Mouse (Mus musculus): ENCODE measurements around the gene Def8. TPM values are rescaled to one million over a fixed set of nuclear protein-coding genes. Genes with fewer than 3 reads are reported as not detected.
"Not testable (repeated sequence)": the region's sequence is repeated elsewhere in the genome, so short reads cannot be mapped to it uniquely, and the experiment has no call there.

Gene Def8
- polyA plus RNA-seq, 1 experiment = 87.1 TPM

DNA sequence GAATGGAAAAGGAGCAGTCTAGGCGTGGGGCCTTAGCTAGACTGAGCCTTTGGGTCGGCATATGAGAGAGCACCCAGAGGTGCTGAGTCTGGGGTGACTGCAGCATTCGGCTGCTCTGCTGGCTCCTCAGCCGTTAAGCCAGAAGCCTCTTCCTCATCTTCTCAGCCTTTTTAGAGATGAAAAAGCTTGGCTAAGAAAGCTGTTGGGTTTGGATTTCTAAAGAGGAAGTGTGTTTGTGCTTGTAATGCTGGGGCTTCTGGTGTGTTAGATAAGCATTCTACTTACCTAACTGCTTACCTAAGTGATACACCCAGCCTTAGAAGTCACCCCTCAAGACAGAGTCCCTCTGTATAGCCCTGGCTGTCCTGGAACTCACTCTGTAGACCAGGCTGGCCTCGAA, 27.5 kb downstream of the Def8 start:
- peaks cover 5% of the 10 kb centered on the region for H3K36me3 ChIP-seq (ENCODE audit: control insufficient read depth, insufficient read depth, low read length)
- H3K4me1 ChIP-seq (ENCODE audit: control insufficient read depth, insufficient read depth, low read length) = peaks cover 3% of the 10 kb centered on the region; the same call in 1 of the 2 replicates
- H3K27ac ChIP-seq (ENCODE audit: insufficient read depth, low read depth, low read length) = no peak overlapping the region
- H3K4me3 ChIP-seq (ENCODE audit: insufficient read depth, low read depth, low read length) = no peak overlapping the region
- no peaks in the 10 kb centered on the region for H3K27me3 ChIP-seq (replicated peaks; ENCODE audit: control insufficient read depth, insufficient read depth, low read length)
- no peak for DNase-seq
- WGBS = 93% methylated on average over 5 of the region's 5 CpGs
- TF ChIP-seq CTCF (conservative IDR thresholded peaks at IDR 0.05; ENCODE audit: insufficient read depth, insufficient read length, low read depth, low read length) (no peak), POLR2A (IDR thresholded peaks at IDR 0.05; ENCODE audit: low read depth, low read length) (no peak)

DNA sequence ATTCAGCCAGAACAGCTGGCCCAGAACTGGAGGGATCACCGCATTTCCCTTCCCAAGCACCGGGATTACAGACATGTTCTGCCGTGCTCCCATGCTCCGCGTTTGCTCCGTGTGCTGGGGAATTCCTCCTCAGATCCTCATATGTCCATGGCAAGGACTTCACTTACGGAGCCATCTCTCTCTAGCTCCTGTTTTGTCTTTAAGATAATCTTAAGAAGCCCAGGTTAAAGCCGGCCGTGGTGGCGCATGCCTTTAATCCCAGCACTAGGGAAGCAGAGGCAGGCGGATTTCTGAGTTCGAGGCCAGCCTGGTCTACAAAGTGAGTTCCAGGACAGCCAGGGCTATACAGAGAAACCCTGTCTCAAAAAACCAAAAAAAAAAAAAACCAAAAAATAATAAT, 28.4 kb downstream of the Def8 start:
- H3K36me3 ChIP-seq (ENCODE audit: control insufficient read depth, insufficient read depth, low read length); H3K4me1 ChIP-seq (ENCODE audit: control insufficient read depth, insufficient read depth, low read length); H3K27me3 ChIP-seq (replicated peaks; ENCODE audit: control insufficient read depth, insufficient read depth, low read length); H3K4me3 ChIP-seq (ENCODE audit: insufficient read depth, low read depth, low read length); H3K27ac ChIP-seq (ENCODE audit: insufficient read depth, low read depth, low read length); DNase-seq: not testable (repeated sequence)
- WGBS = 93% methylated on average over 12 of the region's 12 CpGs

DNA sequence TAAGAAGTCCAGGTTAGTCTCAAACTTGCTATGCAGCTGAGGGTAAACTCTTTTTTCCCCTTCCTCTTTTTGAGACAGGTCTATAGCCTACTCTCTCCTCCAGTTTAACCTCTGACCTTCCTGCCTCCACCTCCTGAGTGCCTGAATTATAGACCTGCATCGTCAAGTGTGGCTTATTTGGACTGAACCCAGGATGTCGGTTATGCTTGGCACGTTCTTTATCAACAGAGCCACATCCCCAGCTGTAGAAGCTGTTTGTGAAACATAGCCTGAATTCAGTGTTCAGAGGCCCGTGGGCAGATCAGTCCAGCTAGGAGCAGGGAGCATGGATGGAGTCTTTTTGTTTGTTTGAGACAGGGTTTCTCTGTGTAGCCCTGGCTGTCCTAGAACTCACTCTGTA, 28.8 kb downstream of the Def8 start:
- WGBS = 45% methylated on average over 4 of the region's 4 CpGs
- no peak for TF ChIP-seq POLR2A (IDR thresholded peaks at IDR 0.05; ENCODE audit: low read depth, low read length)
- no peak for TF ChIP-seq CTCF (conservative IDR thresholded peaks at IDR 0.05; ENCODE audit: insufficient read depth, insufficient read length, low read depth, low read length)

DNA sequence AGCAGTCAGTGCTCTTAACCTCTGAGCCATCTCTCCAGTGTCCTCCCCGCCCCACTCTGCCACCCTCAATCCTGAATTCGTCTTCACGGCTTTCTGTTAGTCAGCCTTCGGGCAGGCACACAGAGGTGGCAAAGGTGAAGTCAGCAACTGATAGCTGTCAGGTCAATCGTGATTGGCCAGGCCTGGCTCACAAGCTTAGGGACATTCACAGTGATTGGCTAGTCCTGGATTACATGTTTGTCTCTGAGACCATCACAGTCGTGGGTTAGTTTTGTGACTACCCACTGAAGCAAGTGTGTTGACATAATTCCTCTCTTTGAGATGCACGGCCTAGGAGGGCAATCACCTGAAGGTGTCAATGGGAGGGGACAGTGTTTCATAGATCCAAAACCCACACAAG, 30.0 kb downstream of the Def8 start:
- TF ChIP-seq CTCF (conservative IDR thresholded peaks at IDR 0.05; ENCODE audit: insufficient read depth, insufficient read length, low read depth, low read length) (no peak), POLR2A (IDR thresholded peaks at IDR 0.05; ENCODE audit: low read depth, low read length) (no peak)
- Histone ChIP-seq H3K4me1 (ENCODE audit: control insufficient read depth, insufficient read depth, low read length) (no peaks in the 10 kb centered on the region), H3K4me3 (ENCODE audit: insufficient read depth, low read depth, low read length) (no peak overlapping the region), H3K27me3 (replicated peaks; ENCODE audit: control insufficient read depth, insufficient read depth, low read length) (no peaks in the 10 kb centered on the region), H3K27ac (ENCODE audit: insufficient read depth, low read depth, low read length) (no peak overlapping the region), H3K36me3 (ENCODE audit: control insufficient read depth, insufficient read depth, low read length) (peaks cover 5% of the 10 kb centered on the region)
- WGBS = 77% methylated on average over 7 of the region's 7 CpGs
- DNase-seq = no peak

More for the DNA sequence above, 28.8 kb downstream of the Def8 start:
- Histone ChIP-seq H3K36me3 (ENCODE audit: control insufficient read depth, insufficient read depth, low read length) (peaks cover 5% of the 10 kb centered on the region), H3K4me1 (ENCODE audit: control insufficient read depth, insufficient read depth, low read length) (no peaks in the 10 kb centered on the region), H3K4me3 (ENCODE audit: insufficient read depth, low read depth, low read length) (no peak overlapping the region), H3K27ac (ENCODE audit: insufficient read depth, low read depth, low read length) (no peak overlapping the region), H3K27me3 (replicated peaks; ENCODE audit: control insufficient read depth, insufficient read depth, low read length) (no peaks in the 10 kb centered on the region)
- no peak for DNase-seq

DNA sequence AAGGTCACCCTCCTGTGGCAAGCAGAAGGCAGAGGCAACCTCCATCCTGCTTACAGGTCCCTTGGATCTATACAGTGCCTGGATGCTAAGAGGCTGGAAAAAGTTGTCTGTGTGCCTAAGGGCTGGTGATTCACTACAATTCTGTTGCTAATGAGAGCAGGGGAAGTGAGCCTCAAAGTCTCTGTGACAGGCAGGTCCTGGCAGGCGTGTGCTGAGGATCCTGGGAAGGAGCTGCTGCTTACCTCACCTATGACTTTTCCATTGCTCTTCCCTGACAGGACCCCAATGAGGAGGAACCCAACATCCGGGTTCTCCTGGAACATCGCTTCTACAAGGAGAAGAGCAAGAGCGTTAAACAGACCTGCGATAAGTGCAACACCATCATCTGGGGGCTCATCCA, 30.6 kb downstream of the Def8 start:
- 90% methylated on average over 5 of the region's 5 CpGs for WGBS
- peaks cover 5% of the 10 kb centered on the region for H3K36me3 ChIP-seq (ENCODE audit: control insufficient read depth, insufficient read depth, low read length)
- no peak for DNase-seq

DNA sequence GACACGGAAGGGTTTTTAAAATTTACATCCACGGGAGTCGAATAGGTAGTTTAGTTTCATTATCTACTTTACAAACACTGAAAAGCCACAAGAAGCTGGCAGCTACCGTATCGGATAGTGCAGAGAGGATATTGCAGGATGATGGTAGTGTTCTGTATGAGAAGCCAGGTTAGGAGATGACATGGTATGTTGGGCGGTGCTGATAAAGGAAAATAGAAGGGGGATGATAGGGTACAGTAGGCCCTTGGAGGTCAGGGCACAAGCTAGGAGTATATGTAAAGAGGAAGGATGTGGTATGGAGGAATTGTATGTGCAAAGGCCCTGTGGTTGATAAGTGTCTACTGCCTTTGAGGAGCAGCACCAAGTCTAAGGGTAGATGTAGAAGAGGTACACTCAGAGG, 31.2 kb downstream of the Def8 start:
- no peak overlapping the region for H3K4me3 ChIP-seq (ENCODE audit: insufficient read depth, low read depth, low read length)
- 94% methylated on average over 6 of the region's 6 CpGs for WGBS
- H3K4me1 ChIP-seq (ENCODE audit: control insufficient read depth, insufficient read depth, low read length) = no peaks in the 10 kb centered on the region
- peaks cover 5% of the 10 kb centered on the region for H3K36me3 ChIP-seq (ENCODE audit: control insufficient read depth, insufficient read depth, low read length)
- no peak overlapping the region for H3K27ac ChIP-seq (ENCODE audit: insufficient read depth, low read depth, low read length)
- TF ChIP-seq CTCF (conservative IDR thresholded peaks at IDR 0.05; ENCODE audit: insufficient read depth, insufficient read length, low read depth, low read length) = no peak
- no peak for TF ChIP-seq POLR2A (IDR thresholded peaks at IDR 0.05; ENCODE audit: low read depth, low read length)
- DNase-seq = no peak
- H3K27me3 ChIP-seq (replicated peaks; ENCODE audit: control insufficient read depth, insufficient read depth, low read length) = no peaks in the 10 kb centered on the region

More for the DNA sequence above, 30.6 kb downstream of the Def8 start:
- TF ChIP-seq POLR2A (IDR thresholded peaks at IDR 0.05; ENCODE audit: low read depth, low read length) (no peak), CTCF (conservative IDR thresholded peaks at IDR 0.05; ENCODE audit: insufficient read depth, insufficient read length, low read depth, low read length) (no peak)
- Histone ChIP-seq H3K27me3 (replicated peaks; ENCODE audit: control insufficient read depth, insufficient read depth, low read length) (no peaks in the 10 kb centered on the region), H3K27ac (ENCODE audit: insufficient read depth, low read depth, low read length) (no peak overlapping the region), H3K4me1 (ENCODE audit: control insufficient read depth, insufficient read depth, low read length) (no peaks in the 10 kb centered on the region), H3K4me3 (ENCODE audit: insufficient read depth, low read depth, low read length) (no peak overlapping the region)

DNA sequence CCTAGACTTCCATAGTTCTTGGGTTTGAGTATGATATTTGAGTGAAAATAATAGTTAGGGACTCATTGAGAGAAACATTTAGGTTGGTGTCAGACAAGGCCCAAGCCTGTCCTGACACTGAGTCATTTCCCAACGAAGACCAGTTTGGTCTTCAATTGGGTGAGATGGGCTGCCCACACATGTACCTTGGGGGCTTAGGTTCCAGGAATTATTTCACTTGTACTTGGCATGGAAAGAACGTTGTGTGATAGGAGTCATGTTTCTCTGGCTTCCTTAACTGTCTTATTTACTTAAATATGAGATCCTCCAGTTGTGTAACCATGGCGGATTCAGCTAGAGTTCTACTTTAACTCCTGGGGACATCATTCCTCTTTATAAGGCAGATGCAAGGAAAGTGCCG, 40.3 kb downstream of the Def8 start:
- TF ChIP-seq POLR2A (IDR thresholded peaks at IDR 0.05; ENCODE audit: low read depth, low read length) = no peak
- peaks cover 2% of the 10 kb centered on the region; the same call in 1 of the 2 replicates for H3K4me1 ChIP-seq (ENCODE audit: control insufficient read depth, insufficient read depth, low read length)
- WGBS = 81% methylated on average over 4 of the region's 4 CpGs
- H3K4me3 ChIP-seq (ENCODE audit: insufficient read depth, low read depth, low read length) = no peak overlapping the region
- H3K27ac ChIP-seq (ENCODE audit: insufficient read depth, low read depth, low read length) = no peak overlapping the region
- no peak for DNase-seq
- H3K36me3 ChIP-seq (ENCODE audit: control insufficient read depth, insufficient read depth, low read length) = no peaks in the 10 kb centered on the region
- no peaks in the 10 kb centered on the region for H3K27me3 ChIP-seq (replicated peaks; ENCODE audit: control insufficient read depth, insufficient read depth, low read length)

DNA sequence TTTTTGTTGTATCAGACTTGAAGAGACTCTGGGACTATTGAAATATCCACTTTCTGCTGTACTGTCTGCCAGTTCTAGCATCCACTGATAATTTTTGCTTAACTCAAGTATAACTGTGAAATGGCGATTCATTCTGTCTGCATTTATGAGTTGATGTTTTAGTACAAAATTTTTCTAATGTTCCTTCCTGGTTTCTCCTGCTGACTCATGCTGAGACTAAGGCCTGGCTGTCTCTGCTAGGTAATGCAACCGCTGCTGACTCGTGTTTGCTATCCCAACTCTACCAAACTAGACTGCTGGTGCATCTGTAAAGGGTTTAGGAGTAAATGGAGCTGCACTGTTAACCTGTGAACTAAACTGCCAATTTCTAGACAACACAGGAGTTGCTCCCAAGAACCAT, 44.1 kb downstream of the Def8 start:
- Histone ChIP-seq H3K36me3 (ENCODE audit: control insufficient read depth, insufficient read depth, low read length) (no peaks in the 10 kb centered on the region), H3K27me3 (replicated peaks; ENCODE audit: control insufficient read depth, insufficient read depth, low read length) (no peaks in the 10 kb centered on the region), H3K4me1 (ENCODE audit: control insufficient read depth, insufficient read depth, low read length) (peaks cover 2% of the 10 kb centered on the region; the same call in 1 of the 2 replicates), H3K4me3 (ENCODE audit: insufficient read depth, low read depth, low read length) (no peak overlapping the region), H3K27ac (ENCODE audit: insufficient read depth, low read depth, low read length) (no peak overlapping the region)
- WGBS = 76% methylated on average over 3 of the region's 3 CpGs
- DNase-seq = no peak
- TF ChIP-seq CTCF (conservative IDR thresholded peaks at IDR 0.05; ENCODE audit: insufficient read depth, insufficient read length, low read depth, low read length) (no peak), POLR2A (IDR thresholded peaks at IDR 0.05; ENCODE audit: low read depth, low read length) (no peak)

DNA sequence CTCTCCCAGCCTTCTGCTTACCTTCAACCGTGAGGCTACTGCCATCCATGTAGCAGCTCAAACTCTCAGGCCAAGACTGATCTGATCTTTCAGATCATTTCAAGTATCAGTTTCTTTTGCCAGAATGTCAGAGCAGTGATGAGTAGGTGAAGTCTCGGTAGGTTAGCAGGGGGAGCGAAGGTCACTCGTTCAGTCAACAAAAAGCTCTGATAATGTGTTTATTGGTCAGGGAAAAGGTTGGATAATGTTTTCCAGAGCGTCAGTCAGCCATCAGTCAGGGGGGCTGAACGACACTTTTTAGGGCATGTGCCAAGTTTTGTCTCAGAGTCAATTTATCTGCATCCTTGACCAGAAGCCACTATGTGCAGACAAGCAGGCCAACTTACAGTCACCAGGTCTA, 49.7 kb downstream of the Def8 start:
- DNase-seq = peak; percentile 8
- H3K27me3 ChIP-seq (replicated peaks; ENCODE audit: control insufficient read depth, insufficient read depth, low read length); H3K4me3 ChIP-seq (ENCODE audit: insufficient read depth, low read depth, low read length); H3K36me3 ChIP-seq (ENCODE audit: control insufficient read depth, insufficient read depth, low read length); H3K27ac ChIP-seq (ENCODE audit: insufficient read depth, low read depth, low read length): not testable (repeated sequence)
- WGBS = 46% methylated on average over 6 of the region's 6 CpGs
- H3K4me1 ChIP-seq (ENCODE audit: control insufficient read depth, insufficient read depth, low read length) = peaks cover 11% of the 10 kb centered on the region

DNA sequence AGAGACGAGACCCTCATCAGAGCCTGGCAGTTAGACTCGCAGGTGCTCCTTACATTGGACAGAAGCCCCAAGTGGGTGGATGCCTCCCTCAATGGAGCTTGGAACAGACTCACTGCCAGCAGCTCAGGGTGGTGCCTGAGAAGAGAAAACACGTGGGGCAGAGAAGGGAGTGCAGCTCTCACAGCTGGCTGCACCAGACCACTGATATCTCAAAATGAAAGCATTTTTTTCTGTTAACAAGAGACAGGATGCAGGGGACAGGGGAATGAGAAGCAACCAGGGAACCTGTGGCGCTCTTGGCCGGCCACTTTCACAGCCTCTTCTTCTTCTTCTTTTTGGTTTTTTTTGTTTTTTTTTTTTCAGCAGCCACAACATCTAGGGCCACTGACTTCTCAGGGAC, 51.2 kb downstream of the Def8 start:
- peaks cover 16% of the 10 kb centered on the region for H3K4me1 ChIP-seq (ENCODE audit: control insufficient read depth, insufficient read depth, low read length)
- H3K36me3 ChIP-seq (ENCODE audit: control insufficient read depth, insufficient read depth, low read length); H3K27ac ChIP-seq (ENCODE audit: insufficient read depth, low read depth, low read length); H3K27me3 ChIP-seq (replicated peaks; ENCODE audit: control insufficient read depth, insufficient read depth, low read length); DNase-seq; H3K4me3 ChIP-seq (ENCODE audit: insufficient read depth, low read depth, low read length): not testable (repeated sequence)
- 68% methylated on average over 5 of the region's 5 CpGs for WGBS
